In the genomic region with DNA sequence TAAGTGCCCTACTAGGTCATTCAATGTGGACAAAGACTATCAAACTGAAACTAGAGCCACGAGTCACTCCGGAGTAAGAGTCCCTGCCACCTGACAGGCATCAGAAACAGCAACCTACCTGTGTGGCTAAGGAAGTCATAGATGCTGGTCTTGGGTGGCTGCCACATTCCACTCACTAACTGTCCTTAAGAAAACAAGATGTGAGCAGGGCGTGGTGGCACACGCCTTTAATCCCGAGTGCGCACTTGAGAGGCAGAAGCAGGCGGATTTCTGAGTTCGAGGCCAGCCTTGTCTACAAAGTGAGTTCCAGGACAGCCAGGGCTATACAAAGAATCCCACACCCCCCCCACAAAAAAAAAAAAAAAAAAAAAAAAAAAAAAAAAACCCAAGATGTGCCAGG, we compare ENCODE assay signal across 10 mouse cellular contexts.
"Had no signal": no experiment of that assay in that cellular context is flagged by ENCODE, and none has a peak within 500 bp of the region (broad histone marks: within the 10 kb centered on the region; RNA-seq: fewer than 3 reads in every experiment).

No protein-coding gene starts in this region.

- H3K27ac ChIP-seq: kidney, embryonic 15.5 days; limb, embryonic 13.5 days; liver, embryonic 14.5 days; stomach, postnatal 0 days had no signal

- DNase-seq: kidney, adult 2 months; left cerebral cortex, postnatal 4 days; lung, adult 2 months; lung, postnatal 14 days; right cerebral cortex, postnatal 25 days had no signal

- ATAC-seq: midbrain, embryonic 13.5 days had no signal

- H3K4me3 ChIP-seq: kidney, embryonic 15.5 days; limb, embryonic 13.5 days; midbrain, embryonic 13.5 days had no signal
